Mouse (Mus musculus) cerebellum, postnatal 25 days (tissue): ENCODE results near the gene Scn4a.

Experiments
- DNase-seq, 2 experiments: peaks; one replicate each; pipeline ENCODE4 v3.0.0; 2021; ENCODE audit warnings: mixed read lengths in 2 of 2

The Scn4a gene

GRCm38 (mm10) chr11:106313533-106313932, 39.6 kb downstream of the Scn4a start:
- no peak for DNase-seq

- DNase-seq, result no peak
Observed at GRCm38 (mm10) chr11:106310123-106310522, 43.0 kb downstream of the Scn4a start.

- DNase-seq, result no peak
Observed at GRCm38 (mm10) chr11:106308162-106308561, 44.9 kb downstream of the Scn4a start.

DNA sequence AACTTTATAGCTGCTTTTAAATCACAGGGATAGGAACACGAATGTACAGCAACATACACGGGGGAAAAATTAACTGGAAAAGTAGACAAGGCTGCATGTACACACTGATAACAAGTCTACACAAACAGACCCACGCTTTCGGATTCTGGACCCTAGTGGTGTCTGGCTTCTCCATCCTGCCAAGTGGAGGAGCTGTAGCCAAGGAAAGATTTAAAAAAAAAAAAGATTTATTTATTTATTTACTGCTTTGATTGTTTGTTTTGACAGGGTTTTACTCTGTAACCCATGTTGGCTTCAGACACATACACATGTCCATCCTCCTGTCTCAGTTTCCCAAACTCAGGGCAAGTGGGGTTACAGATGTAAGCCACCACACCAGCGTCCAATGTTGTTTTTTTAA, 45.7 kb downstream of the Scn4a start:
- DNase-seq, result no peak

GRCm38 (mm10) chr11:106306758-106307157, 46.3 kb downstream of the Scn4a start:
- DNase-seq, result no peak

DNA sequence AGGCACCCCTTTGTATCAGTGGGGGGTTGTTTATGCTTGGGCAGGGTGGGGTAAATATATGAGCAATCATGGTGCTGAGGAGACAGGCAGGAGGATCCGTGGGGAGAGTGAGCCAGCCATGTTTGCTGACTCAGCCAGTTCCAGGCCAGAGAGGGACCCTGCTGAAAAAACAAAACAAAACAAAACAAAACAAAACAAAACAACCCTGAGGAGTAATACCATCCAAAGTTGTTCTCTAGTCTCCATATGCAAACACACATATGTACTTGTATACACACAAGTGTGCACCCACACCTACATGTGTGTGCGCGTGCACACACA, 47.1 kb downstream of the Scn4a start:
- no peak for DNase-seq

GRCm38 (mm10) chr11:106305348-106306064, 47.6 kb downstream of the Scn4a start:
- DNase-seq, result no peak

DNA sequence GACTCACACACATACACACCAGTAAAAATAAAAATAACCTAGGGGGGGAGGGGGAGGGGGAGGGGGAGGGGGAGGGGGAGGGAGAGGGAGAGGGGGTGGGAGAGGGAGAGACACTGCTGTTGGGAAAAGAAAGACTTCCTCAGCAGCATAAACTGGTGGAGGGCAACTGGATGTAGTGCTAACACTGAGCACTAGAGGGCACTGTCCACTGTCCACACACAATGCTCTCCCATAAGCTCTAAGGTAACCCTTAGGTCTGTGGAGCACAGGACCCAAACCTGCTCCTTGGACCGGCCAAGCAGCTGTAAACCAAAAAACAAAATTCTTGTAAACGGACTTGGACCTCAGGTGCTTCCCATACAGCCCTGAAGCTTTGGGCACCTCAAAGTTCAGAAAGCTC, 50.5 kb downstream of the Scn4a start:
- DNase-seq, result peak; percentile 73 to 84

DNA sequence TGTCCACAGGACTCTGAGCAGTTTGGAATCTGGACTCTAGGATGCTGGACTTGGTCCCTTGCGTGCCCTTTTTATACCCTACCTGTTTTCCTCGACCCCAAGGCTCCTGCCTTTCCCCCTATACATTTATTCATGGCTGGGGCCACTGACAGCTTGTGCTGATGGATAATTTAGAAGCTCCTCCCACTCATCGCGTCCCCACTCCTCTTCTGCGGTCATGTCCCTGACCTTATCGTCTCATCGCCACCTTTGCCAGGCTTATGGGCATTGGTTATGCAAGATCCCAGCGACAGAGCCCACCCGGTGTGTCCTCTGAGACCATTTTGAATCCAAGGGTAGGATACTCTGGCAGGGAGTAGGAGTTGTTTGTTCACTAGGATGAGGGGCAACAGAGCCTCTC, 51.3 kb downstream of the Scn4a start, which contains the start of gene Gh:
TSS of gene Gh (minus strand) at position 101 of the 400 bp plus-strand sequence.
- DNase-seq, result no peak

DNA sequence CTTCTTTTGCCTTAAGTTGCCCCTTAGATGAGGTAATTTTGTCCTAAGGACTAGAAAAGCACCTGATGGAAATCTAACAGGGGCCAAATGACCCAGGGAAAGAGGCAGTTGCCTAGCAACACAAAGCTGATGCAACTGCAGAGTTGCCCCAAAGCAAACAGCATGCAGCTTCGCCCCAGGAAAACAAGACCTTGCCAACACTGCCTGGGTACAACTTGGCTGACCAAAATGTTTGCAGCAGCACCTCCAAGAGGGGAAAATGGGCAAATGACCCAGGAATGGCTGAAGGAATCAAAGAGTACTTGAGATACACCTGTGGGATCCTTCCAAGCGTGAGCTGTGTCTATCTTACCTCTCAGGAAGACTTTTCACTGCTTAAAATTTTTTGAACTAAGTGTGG, 61.2 kb downstream of the Scn4a start:
- DNase-seq, result peak; percentile 82 to 89

DNA sequence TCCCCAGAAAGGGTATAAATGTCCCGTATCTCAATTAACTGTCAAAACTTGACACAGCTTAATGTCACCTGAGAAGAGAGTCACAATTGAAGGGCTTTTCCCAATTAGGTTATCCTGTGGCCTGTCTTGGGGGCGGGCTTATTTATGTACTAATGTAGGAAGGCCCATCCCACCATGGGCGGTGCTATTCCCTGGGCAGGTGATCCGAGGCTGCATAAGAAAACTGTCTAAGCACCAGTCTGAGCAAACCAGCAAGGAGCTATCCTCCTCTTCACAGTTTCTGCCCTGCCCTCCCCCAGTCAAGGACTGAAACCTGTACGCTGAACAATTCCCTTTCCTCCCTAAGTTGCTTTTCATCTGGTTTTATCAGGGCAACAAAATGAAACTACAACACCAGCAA, 62.7 kb downstream of the Scn4a start:
- no peak for DNase-seq

DNA sequence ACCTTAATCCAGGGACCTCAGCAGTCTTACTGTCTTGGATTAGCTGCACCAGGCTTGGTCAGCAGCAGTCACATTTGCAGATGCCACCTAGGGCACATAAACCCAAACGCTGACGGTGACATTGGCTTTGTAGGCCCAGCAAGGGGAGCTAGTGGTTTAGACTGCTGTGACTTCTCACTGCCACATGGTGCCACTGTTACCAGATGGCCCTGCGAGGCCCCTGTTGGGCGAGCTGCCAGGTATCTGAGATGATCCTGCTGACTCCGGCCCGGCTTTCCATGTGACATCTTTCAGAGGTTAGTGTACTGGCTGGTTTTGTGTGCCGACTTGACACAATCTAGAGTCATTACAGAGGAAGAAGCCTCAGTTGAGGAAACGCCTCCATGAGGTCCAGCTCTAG, 63.7 kb downstream of the Scn4a start:
- DNase-seq, result peak; percentile 94 to 96

- peak; percentile 86 for DNase-seq
Observed at GRCm38 (mm10) chr11:106286987-106287386, 66.1 kb downstream of the Scn4a start.

GRCm38 (mm10) chr11:106286206-106286605, 66.9 kb downstream of the Scn4a start:
- DNase-seq, result peak; percentile 55 to 57

GRCm38 (mm10) chr11:106284126-106284525, 69.0 kb downstream of the Scn4a start:
- peak in 1 of 2 experiments; percentile 38 for DNase-seq

DNA sequence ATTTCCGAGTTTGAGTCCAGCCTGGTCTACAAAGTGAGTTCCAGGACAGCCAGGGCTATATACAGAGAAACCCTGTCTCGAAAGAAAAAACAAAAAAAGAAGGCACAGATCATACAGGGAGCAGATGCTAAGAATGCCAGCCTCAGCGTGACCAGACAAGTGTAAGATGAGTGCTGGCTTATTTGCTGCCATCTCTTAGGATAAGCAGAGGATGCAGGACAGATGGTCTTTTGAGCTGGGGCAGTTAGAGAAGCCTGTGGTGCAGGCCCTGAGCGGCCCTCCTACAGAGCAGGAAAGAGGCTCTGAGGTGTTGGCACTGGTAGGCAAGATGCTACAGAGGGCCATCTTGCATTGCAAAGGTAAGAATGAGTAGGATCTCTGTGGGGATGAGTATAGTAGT, 69.7 kb downstream of the Scn4a start:
- DNase-seq, result peak; percentile 57 to 65

DNA sequence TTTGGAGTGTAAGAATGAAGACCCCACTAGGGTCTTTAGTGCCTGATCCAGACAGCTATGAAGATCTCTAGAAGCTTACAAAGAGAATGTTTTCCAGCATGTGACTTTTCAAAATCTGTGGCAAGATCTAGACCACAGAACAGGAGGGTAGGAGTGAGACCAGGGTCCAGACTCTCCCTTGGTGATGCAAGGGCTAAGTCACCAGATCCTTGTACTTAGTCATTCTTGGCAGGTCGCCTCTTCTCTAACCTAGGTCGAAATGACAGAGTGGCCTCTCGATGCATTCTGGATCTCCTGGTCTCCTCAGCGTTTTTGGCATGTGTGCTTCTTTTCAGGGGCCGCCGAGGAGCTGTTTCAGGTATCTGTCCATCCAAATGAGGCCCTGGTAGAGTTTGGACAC, 70.6 kb downstream of the Scn4a start:
- DNase-seq, result peak in 1 of 2 experiments; percentile 22

- peak; percentile 96 to 97 for DNase-seq
Observed at GRCm38 (mm10) chr11:106276454-106276853, 76.6 kb downstream of the Scn4a start, which contains the start of gene Tcam1. TSS of gene Tcam1 (plus strand) at chr11:106276672.

DNA sequence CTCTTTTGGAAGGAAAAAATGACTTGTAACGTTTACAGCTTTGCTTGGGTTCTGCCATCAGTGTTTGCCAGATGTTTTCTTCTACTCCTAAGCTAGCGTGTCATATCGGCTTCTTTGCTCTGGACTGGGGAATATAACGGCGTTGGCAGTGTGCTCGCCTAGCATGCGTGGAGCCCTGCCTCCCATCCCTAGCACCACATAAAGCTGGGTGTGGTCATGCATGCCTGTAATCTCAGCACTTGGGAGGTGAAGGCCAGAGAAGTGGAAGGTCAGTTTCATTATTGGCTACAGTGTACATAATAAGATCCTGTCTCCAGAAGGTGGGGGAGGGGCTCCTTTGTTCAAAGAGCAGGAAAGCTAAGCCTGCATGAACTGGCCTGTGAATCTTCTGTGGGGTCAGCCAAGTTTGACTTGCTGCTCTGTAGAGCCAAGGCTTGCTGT, 78.1 kb downstream of the Scn4a start:
- DNase-seq, result peak in 1 of 2 experiments; percentile 25

- no peak for DNase-seq
Observed at GRCm38 (mm10) chr11:106274374-106274773, 78.7 kb downstream of the Scn4a start.

DNA sequence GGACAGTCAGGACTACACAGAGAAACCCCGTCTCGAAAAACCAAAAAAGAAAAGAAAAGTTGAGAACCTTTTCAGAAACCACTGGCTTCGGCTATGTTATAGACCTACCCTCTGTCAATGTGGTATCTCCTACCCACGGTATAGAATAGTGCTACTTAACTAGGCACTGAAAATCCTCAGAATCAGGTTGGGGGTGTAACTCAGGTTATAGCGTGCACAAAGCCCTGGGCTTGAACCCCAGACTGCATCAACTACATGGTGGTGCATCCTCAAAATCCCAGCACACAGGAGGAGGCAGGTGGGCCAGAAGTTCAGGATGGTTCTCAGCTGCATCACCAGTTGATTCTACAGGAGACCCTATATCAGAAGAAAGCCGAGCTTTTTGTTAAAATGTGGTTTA, 79.3 kb downstream of the Scn4a start:
- no peak for DNase-seq

- no peak for DNase-seq
Observed at GRCm38 (mm10) chr11:106273311-106273684, 79.8 kb downstream of the Scn4a start.

GRCm38 (mm10) chr11:106272644-106273310, 80.3 kb downstream of the Scn4a start, which contains the start of gene Smarcd2:
TSS of gene Smarcd2 (minus strand) at chr11:106272972.
- peak; percentile 99 for DNase-seq
